Mouse (Mus musculus) erythroblast, embryonic 14.5 days (primary cell): ENCODE data around the gene Celsr2.

Experiments used
- GATA1 ChIP-seq: IDR thresholded peaks from 2 replicates; pipeline ENCODE4 v1.6.1; 2012; ENCODE audit warnings: low read length, inconsistent platforms, mixed read lengths
- TAL1 ChIP-seq: IDR thresholded peaks from 3 replicates; pipeline ENCODE4 v1.6.1; 2012; ENCODE audit warnings: low read length, inconsistent platforms, mixed read lengths

DNA sequence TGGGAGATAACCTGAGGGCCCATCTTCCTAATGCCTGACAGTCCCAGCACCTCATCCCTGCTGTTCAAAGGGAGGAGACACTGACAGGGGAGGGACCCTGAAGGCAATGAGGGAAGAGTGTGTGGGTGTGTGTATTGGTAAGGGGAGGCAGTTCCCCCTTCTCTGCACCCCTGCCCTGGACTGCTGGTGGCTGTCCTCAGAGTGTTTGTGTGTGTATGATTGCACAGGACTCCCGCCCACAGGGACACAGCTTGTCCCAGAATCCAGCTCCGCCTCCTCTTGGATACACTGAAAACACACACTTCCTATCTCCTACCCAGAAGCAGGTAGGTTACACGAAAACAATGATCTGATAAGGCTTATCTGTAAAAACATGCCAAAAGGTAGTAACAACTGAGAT, 60.1 kb downstream of the Celsr2 start:
- no peak for TF ChIP-seq GATA1
- TF ChIP-seq TAL1 = no peak
